Mouse (Mus musculus) testis, adult 2 months (tissue): ENCODE results near the gene Ntrk2. TPM values are rescaled to one million over a fixed set of nuclear protein-coding genes. Genes with fewer than 3 reads are reported as not detected.

Source experiments
- H3K27ac ChIP-seq: fragments of 200-500 bp; 2 replicates; pipeline ENCODE4 v1.5.1; 2012; ENCODE audit warnings: low read depth, low read length; ENCODE audit not compliant: control insufficient read depth, insufficient read depth
- H3K27me3 ChIP-seq: fragments of 200-500 bp; 2 replicates; pipeline ENCODE4 v1.6.1; 2012; ENCODE audit warnings: mild to moderate bottlenecking, low read length, moderate library complexity; ENCODE audit not compliant: control insufficient read depth, insufficient read depth
- H3K36me3 ChIP-seq: fragments of 200-500 bp; 2 replicates; pipeline ENCODE4 v1.6.1; 2012; ENCODE audit warnings: mild to moderate bottlenecking, low read length; ENCODE audit not compliant: control insufficient read depth, insufficient read depth
- H3K4me1 ChIP-seq: fragments of 200-500 bp; 2 replicates; pipeline ENCODE4 v1.6.1; 2012; ENCODE audit warnings: low read length; ENCODE audit not compliant: control insufficient read depth, insufficient read depth
- H3K4me3 ChIP-seq: fragments of 200-500 bp; 2 replicates; pipeline ENCODE4 v1.5.1; 2012; ENCODE audit warnings: low read depth, mild to moderate bottlenecking, low read length, moderate library complexity, mixed read lengths; ENCODE audit not compliant: control insufficient read depth
- CTCF ChIP-seq: fragments of 200-500 bp; IDR thresholded peaks from 2 replicates; pipeline ENCODE4 v1.5.1; 2012; ENCODE audit warnings: low read depth, mild to moderate bottlenecking, inconsistent platforms, low read length, moderate library complexity; ENCODE audit not compliant: control insufficient read depth, insufficient read depth, insufficient replicate concordance
- POLR2A ChIP-seq: fragments of 200-500 bp; IDR thresholded peaks from 2 replicates; pipeline ENCODE4 v1.6.1; 2012; ENCODE audit warnings: low read depth, mild to moderate bottlenecking, inconsistent platforms, low read length, moderate library complexity; ENCODE audit not compliant: control insufficient read depth
- polyA plus RNA-seq: library from polyadenylated mRNA; depleted of rRNA; stranded (reverse); fragments of >200 nt; gene quantifications from 2 replicates; pipeline ENCODE4 v1.2.3, GENCODE M21; 2012

Gene Ntrk2
- polyA plus RNA-seq, 1 experiment, result 2.0 TPM

GRCm38 (mm10) chr13:59057886-59058285, 251.5 kb downstream of the Ntrk2 start:
- no peak overlapping the region for H3K27ac ChIP-seq
- no peaks in the 10 kb centered on the region for H3K27me3 ChIP-seq
- no peaks in the 10 kb centered on the region for H3K36me3 ChIP-seq
- TF ChIP-seq POLR2A (no peak), CTCF (no peak)
- H3K4me3 ChIP-seq, result no peak overlapping the region
- peaks cover 3% of the 10 kb centered on the region for H3K4me1 ChIP-seq

- no peak overlapping the region for H3K4me3 ChIP-seq
- H3K27me3 ChIP-seq, result no peaks in the 10 kb centered on the region
- TF ChIP-seq POLR2A, result no peak
- H3K27ac ChIP-seq, result no peak overlapping the region
- no peaks in the 10 kb centered on the region for H3K36me3 ChIP-seq
- H3K4me1 ChIP-seq, result peaks cover 3% of the 10 kb centered on the region
Measured at GRCm38 (mm10) chr13:59059118-59059517, 252.7 kb downstream of the Ntrk2 start.

- Histone ChIP-seq H3K36me3 (no peaks in the 10 kb centered on the region), H3K27ac (no peak overlapping the region), H3K4me3 (no peak overlapping the region), H3K4me1 (no peaks in the 10 kb centered on the region), H3K27me3 (no peaks in the 10 kb centered on the region)
- TF ChIP-seq POLR2A (no peak), CTCF (no peak)
Measured at GRCm38 (mm10) chr13:59065677-59066076, 259.3 kb downstream of the Ntrk2 start.

- Histone ChIP-seq H3K27ac (no peak overlapping the region), H3K4me1 (peaks cover 2% of the 10 kb centered on the region; the same call in 1 of the 2 replicates), H3K36me3 (no peaks in the 10 kb centered on the region), H3K27me3 (no peaks in the 10 kb centered on the region), H3K4me3 (peak overlapping the region; percentile 70)
- peak; percentile 59; the same call in 1 of the 2 replicates for TF ChIP-seq CTCF
- TF ChIP-seq POLR2A, result no peak
Measured at GRCm38 (mm10) chr13:59073635-59074256, 267.4 kb downstream of the Ntrk2 start.

GRCm38 (mm10) chr13:59076489-59076888, 270.1 kb downstream of the Ntrk2 start:
- no peaks in the 10 kb centered on the region for H3K27me3 ChIP-seq
- peaks cover 2% of the 10 kb centered on the region; the same call in 1 of the 2 replicates for H3K4me1 ChIP-seq
- no peak for TF ChIP-seq POLR2A
- TF ChIP-seq CTCF, result no peak
- H3K4me3 ChIP-seq, result no peak overlapping the region
- H3K36me3 ChIP-seq, result no peaks in the 10 kb centered on the region
- H3K27ac ChIP-seq, result no peak overlapping the region

- TF ChIP-seq POLR2A, result no peak
- TF ChIP-seq CTCF, result no peak
- Histone ChIP-seq H3K36me3 (no peaks in the 10 kb centered on the region), H3K27me3 (no peaks in the 10 kb centered on the region), H3K4me1 (no peaks in the 10 kb centered on the region), H3K4me3 (no peak overlapping the region), H3K27ac (no peak overlapping the region)
Measured at GRCm38 (mm10) chr13:59079761-59080461, 273.5 kb downstream of the Ntrk2 start.

- TF ChIP-seq CTCF (no peak), POLR2A (no peak)
- Histone ChIP-seq H3K4me3 (no peak overlapping the region), H3K36me3 (no peaks in the 10 kb centered on the region), H3K4me1 (no peaks in the 10 kb centered on the region), H3K27me3 (no peaks in the 10 kb centered on the region), H3K27ac (no peak overlapping the region)
Measured at GRCm38 (mm10) chr13:59080468-59080867, 274.1 kb downstream of the Ntrk2 start.
